Mouse (Mus musculus) kidney, postnatal 10 days (tissue): ENCODE measurements at regions not wholly inside any gene's neighbourhood (a gene's known extent, or its start where the extent isn't known, plus 50 kb on each side); places are given as distances from the start of the nearest gene placed in this dataset.

Experiments
- DNase-seq: peaks from one replicate; pipeline ENCODE4 v3.0.0; 2021; ENCODE audit warnings: mixed read lengths

DNA sequence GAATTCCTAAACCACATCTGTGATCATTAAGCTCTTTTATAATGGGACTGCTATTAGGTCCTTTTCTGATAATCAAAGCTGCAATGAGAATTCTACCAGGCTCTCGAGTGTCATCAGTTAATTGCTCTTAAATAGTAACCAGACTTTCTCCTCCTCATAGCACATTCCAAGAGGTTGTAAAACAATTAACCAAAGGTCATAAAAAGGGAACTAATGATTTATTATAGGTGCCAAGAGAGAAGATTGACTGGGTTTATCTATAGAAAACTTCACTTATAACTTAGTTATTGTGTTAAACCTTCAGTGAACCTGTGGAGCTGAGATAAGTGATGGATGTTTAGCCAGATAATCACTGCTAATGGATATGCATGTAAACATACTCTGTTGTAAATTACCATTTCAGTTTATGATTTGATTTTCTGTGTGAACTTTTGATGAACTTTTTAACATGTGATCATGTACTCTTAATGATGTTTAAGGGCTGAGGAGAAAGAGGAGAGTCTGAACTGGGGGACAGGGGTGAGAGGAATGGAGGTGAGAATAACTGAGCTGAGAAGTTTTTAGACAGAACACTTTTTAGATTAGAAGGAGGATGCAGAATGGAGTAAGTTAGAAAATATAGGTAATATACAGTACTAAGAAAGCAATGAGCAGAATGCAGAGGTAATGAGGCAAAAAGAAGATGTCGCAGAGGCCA lies 228.4 kb upstream of the Cox7c start:
- DNase-seq: no peak

DNA sequence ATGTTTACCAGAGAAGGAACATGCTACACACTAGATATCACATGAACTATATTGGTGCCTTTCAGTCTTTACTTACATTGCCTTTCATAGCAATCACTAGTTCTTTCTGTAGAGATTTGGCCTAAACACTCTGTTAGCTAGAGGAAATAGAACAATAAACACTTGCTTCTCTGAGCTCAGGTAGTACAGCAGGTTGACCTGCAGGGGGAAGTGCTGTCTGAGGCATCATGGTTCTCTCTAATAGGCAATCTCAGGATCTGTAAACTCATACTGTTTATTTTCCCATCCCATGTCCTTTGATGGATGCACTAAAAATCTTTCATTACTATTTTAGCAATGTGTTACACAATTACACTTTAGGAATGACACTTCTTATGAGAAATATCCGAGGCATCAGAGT lies 191.3 kb upstream of the Cox7c start:
- no peak for DNase-seq

DNA sequence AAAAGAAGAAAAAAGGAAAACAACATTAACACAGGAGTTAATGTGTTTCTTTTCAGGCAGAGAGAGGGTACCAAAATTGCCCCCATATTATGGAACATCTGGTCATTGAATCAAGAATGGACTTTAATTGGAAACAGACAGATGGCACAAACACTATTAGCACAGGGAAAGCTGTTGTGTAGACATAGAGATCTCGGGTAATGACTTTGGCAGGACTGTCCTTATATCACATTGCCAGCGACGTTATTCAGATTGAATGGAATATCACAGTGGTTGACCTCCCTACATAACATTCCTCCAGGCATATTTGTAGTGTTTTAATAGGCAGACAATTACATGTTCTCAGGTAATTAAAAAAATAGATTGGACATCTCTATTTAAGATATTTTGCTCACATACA lies 158.9 kb upstream of the Cox7c start:
- DNase-seq: no peak

DNA sequence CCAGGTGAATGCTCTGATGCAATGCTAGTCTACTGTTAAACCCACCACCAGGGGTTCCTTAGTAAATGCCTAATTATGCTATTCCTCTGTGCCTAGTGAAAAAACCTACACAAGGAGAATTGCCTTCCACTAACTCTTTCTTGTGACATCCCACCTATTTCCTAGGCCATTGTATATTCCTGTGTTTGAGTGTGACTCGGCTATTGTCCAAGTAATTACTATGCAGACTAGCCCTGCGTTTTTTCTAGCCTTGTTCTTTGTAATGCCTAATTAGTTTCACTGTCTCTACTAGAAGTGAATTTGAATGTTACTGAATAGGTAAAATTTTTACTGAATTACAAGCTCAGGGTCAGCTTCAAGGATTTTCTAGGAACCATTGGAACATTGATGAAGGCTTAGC lies 133.8 kb upstream of the Cox7c start:
- no peak for DNase-seq

DNA sequence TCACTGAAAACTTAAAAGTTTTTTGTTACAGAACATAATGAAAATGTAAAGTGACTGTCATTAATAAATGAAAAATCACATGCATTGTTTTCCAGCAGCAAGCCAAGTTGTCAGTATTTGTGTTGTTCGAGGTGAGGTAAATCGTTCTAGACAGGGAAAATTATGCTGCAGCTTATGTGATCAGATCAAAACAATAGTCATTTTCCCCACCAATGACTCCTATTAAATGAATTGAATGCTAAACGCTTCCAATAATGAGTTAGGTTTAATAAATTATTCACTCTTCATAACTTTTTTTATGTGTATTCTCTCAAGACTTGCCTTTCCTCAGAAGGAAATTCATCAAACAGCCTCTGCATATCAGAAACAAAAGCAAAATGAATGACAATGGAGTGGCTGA lies 100.6 kb upstream of the Cox7c start:
- no peak for DNase-seq

DNA sequence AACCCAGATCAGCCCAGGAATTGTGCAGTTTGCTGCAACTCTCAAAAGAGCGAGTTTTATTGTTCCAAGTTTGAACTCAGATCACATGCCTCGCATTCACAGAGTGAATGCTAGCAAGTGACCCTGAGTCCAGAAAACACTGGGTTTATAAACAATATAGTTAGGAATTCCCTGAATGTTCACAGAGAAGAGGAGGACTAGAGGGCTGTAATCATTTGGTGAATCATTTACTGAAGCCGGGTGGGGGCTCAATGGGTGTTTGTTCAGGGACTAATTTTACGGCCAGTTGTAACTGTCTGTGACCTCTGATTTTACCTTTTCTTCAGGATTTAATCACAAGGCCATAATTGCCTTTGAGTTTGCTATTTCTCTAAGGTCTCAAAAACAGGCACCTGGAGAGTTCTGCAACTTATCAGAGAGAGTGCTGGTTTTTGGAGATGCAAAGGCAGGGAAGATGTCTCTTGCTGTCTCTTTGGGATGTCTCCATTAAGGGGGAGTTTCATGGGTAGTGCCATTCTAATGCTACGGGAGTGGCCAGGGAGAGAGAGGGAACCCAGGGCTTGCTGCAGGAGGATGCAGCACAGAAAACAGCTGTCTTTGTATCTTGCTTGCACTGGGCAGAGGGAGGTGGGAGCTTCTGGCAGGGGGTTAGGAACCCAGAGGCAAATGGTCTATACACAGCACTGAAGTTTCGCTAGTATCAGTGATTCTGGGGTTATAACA lies 64.8 kb upstream of the Cox7c start:
- DNase-seq: peak; percentile 13

DNA sequence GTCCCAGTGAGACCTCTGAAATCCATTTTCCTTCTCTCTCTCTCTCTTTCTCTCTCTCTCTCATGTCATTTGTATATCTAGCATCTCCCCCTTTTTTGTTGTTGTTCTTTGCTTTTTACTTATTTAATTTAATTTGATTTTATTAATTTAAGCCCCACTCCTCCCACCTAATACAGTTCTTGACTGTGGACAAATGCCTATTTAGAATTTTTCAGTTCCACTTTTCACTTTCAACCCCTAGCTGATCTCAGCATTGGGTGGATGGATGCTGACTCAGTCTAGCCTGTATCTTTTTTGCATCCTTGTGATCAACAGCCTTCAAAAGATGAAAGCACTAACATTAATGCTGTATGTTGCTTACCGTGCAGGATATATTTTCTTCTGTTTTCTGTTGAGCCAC lies 55.5 kb upstream of the Cox7c start:
- no peak for DNase-seq

DNA sequence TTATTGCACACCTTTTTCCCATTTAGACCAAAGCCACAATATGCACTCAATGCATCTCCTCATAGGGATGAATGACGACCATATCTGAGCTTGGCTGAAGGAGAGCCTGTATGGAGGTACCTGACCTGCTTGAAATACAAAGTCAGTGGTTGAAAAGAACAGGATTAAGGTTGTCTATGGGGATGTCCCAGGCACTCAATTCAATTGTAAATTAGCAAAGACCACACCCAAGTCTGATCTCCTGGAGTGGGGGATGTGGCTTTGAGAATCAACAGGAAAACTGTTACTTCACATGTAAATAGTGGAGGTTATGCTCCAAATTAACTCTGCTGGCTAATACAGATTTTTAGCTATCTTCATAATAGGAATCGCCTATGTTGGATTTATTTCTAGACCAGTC lies 51.1 kb upstream of the Cox7c start:
- DNase-seq: no peak

DNA sequence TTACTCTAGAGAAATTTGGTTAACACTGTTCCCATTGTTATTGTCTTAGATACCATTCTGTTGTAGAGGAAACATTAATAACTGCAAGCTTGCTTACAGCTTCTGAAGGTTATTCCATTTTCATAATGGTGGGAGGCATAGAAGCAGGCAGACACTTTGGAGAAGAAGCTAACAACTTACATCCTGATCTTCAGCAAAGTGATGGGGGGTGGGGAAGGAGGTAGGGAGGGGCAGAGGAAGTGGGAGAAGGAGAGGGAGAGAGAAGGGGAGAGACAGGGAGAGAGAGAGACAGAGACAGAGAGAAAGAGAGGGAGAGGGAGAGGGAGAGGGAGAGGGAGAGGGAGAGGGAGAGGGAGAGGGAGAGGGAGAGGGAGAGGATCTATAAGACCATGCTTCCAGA lies 50.6 kb upstream of the Cox7c start:
- DNase-seq: no peak
